Mouse (Mus musculus) retina, postnatal 7 days (tissue): ENCODE measurements at regions not wholly inside any gene's neighbourhood (a gene's known extent, or its start where the extent isn't known, plus 50 kb on each side); places are given as distances from the start of the nearest gene placed in this dataset.

ENCODE experiments used
- DNase-seq: peaks from one replicate; pipeline ENCODE4 v3.0.0-alpha.2; 2012; ENCODE audit warnings: low read depth, low spot score

GRCm38 (mm10) chr4:9009656-9010055, 770.8 kb upstream of the Car8 start:
- no peak for DNase-seq

- no peak for DNase-seq
Observed at GRCm38 (mm10) chr4:9005938-9006626, 767.2 kb upstream of the Car8 start.

DNA sequence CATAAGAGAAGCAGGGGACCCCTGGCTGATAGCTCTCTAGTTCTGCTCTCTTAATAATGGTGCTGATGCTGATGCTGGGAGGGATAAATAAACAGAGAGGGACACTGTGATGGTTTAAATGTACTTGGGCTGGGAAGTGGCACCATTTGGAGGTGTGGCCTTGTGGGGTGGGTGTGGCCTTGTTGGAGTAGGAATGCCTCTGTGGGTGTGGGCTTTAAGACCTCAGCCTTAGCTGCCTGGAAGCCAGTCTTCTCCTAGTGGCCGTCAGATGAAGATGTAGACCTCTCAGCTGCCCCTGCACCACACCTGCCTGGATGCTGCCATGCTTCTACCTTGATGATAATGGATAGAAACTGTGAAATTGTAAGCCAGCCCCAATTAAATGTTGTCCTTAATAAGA, 765.0 kb upstream of the Car8 start:
- DNase-seq = no peak

- no peak for DNase-seq
Observed at GRCm38 (mm10) chr4:9002380-9002779, 763.5 kb upstream of the Car8 start.

- no peak for DNase-seq
Observed at GRCm38 (mm10) chr4:8998606-8999005, 759.8 kb upstream of the Car8 start.

DNA sequence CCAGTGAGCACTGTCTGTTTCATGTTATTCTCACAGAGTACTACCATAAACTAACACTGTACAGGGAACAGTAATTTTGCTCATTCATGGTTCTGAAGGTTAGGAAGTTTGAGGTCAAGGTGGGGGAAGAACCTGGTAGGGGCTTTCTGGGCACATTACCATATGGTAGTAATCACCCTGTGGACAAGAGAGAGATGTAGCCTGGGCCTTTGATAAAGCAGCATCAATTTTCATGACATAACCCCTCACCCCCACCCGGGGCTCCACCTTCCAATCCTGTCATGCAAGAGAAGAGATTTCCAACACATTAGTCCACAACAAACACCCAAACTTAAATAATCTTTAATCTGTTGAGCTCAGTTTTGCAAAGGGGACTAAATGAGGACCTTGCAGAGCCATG, 753.3 kb upstream of the Car8 start:
- DNase-seq = no peak

DNA sequence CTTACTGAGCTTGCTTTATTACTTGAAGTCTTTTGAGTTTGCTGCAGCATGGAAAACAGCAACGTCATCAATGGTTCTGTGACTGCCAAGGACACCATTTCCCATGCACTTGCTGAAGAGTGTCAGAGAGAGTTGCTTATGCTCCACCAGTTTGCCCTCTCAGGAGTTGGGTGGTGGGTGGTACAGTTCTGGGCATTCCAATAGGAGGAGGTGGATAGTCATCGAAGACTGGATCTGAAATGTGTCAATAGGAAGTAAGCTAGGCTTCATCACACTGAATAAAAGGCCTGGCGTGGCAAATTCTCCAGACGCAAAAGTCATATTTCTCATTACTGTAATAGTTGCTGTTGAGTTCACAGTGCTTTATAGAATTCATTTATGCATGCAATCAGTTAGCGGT, 751.7 kb upstream of the Car8 start:
- no peak for DNase-seq

- DNase-seq = no peak
Observed at GRCm38 (mm10) chr4:8989614-8990013, 750.8 kb upstream of the Car8 start.

- DNase-seq = no peak
Observed at GRCm38 (mm10) chr4:8989110-8989509, 750.3 kb upstream of the Car8 start.

DNA sequence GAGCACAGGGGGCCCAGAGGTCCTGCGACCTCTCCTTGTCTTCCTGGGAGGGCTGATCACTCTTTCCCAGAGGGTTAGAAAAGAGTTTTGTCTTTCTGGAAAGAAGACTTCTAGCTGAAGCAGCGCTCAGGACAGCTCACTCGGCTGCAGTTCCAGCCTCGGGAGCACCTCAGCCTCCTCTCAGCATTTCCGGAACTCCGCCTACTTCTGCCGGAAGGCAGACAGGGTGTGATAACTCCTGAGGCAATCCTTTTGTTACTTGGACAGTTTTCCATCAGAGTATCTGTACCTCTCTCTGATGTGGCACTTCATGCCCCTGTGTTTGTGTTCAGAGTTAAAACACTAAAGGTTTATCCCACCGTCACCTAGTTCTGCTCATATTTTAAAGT, 749.5 kb upstream of the Car8 start:
- no peak for DNase-seq

- no peak for DNase-seq
Observed at GRCm38 (mm10) chr4:8987544-8988344, 748.9 kb upstream of the Car8 start.

DNA sequence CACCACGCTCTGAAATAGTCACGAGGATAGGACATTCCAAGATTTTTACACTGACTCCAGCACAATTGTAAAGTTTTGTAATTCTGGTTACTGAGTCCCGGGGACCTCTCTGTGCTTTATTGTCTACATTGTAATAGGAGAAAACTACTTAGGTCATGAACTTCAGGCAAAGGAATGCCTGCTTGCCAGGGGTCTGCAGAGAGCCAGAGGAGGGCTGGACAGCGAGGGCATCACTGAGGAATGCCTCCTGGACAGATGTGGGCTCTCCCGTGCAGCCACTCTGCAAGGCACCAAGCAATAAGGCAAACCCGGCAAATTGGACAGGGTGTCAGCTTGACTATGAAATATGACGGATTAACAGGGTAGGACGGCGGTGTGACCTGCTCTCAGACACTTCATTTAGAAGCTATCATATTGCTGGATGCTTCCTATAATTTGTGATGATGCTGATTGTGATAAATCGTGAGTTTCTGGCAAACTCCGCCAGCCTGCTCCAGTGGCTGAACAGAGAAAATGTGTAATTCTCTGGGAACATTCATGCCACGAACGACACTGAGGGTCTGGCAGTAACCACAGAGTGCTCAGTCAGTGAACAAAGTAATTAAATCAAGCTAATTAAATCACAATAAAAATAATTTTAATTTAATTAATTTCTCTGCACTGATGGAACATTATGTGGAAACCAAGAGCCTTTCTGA, 747.7 kb upstream of the Car8 start:
- DNase-seq = no peak

- no peak for DNase-seq
Observed at GRCm38 (mm10) chr4:8984059-8984606, 745.3 kb upstream of the Car8 start.

- DNase-seq = no peak
Observed at GRCm38 (mm10) chr4:8978949-8979348, 740.1 kb upstream of the Car8 start.

- DNase-seq = no peak
Observed at GRCm38 (mm10) chr4:8969951-8970455, 731.2 kb upstream of the Car8 start.

DNA sequence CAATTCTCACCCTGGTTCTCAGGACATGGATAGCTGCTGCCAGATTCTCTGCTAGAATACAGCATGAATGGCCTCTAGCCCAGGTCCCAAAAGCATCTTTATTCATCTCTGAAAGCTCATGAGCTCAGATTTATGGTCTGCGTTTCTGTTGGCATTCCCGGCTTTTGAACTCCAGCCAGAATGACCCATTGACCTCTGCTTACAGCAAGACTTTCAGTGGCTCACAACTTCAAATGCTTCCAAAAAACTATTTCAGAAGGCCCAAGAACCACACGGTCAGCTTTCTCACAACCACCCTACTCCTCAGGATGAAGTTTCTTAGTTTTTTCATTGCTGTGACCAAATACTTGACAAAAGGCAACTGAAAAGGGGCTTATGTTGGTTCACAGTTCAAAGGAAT, 729.9 kb upstream of the Car8 start:
- DNase-seq = no peak

DNA sequence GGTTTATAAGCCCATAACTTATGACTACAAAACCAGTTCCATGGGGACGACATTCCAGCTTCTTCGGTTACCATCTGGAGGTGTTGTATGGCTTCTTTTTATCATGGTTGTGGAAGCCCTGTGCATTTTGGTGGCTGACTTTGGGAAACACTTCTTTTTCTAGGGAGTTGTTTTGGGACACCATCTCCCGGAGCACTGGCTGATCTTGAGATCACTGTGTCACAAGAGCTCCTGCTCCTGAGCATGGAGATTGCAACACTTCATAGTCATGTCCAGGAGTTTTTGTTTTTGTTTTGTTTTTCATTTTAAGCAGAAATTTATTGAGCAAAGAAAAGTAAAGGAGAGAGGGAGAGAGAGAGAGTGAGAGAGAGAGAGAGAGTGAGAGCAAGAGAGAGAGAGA, 729.1 kb upstream of the Car8 start:
- DNase-seq = no peak

DNA sequence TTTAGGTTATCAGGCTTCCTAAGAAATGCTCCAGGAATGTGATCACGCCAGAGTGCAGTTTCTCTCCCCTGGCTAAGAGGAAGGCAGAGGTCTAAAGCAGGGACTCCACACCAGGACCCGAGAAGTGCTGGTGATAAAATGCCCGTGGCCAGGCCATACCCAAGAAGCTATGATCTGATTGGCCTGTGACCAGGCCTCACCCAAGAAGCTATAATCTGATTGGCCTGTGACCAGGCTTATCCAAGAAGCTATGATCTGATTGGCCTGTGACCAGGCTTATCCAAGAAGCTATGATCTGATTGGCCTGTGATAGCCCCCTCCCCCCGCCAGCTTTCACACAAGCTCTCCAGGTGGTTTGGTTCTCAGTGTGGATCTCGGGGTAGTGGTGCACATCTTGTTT, 726.7 kb upstream of the Car8 start:
- no peak for DNase-seq

DNA sequence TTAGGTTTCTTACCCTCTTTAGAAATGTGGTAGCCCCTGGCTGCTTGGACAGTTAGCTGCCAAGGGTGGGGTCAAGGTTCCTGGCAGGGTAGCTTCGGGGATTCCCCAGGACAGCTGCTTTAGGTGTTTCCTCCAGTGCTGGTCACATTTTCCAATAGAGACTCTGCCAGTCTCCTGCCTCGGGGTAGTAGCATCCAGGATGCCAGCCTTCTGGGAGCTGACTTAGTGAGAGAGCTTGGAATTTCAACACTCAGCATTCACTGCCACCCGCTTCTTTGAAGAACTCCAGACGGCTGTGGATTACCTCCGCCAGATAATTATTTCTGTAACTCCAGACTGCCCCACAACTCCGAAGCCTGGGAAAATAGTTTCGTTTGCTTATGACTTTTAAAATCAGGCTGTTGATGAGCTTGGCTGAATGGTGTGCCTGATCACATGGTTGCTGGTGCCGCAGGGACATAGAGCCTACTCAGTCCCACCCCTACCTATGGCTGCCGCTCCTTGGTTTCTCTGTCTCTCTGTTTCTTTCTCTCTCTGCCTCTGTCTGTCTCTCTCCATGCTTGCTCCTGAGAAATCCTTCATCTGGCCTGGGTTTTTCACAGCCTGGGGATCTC, 724.2 kb upstream of the Car8 start:
- DNase-seq = no peak

- DNase-seq = no peak
Observed at GRCm38 (mm10) chr4:8961851-8962250, 723.0 kb upstream of the Car8 start.

DNA sequence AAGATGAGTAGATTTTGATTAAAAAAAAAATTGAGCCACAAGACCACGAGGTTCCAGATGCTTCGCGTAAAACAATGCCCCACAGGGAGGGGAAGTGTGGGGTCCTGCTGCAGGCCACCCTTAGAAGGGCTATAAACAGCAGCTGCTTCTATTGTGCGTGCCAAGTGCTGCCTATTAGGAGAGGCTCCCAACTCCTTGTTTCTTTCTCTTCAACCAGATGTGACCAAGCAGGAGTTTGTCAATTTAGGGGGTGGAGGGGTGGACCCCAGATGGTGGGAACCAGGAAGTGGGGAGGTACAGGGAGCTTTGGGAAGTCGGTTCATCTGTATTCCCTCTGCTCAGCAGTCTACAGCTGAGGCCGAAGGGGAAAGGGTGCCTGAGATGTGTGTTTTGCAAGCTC, 718.9 kb upstream of the Car8 start:
- no peak for DNase-seq

DNA sequence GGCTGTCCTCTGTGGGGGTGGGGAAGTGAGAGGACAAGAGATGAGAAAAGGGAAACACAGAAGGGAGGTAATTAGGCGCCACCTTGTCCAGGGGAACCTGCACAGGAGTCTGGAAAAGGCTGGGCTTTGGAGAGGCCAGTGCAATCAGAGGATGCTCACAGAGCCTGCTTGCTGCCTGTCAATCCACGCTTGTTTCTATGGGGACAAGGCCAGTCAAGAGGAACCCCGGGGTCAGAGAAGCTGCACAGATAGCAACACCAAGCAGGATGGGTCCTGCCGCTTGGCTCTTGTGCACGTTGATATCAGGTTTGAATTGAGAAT, 718.1 kb upstream of the Car8 start:
- DNase-seq = no peak
